Mouse (Mus musculus): ENCODE measurements around the gene Cyp3a59. TPM values are rescaled to one million over a fixed set of nuclear protein-coding genes. Genes with fewer than 3 reads are reported as not detected.
"Not testable (repeated sequence)": the region's sequence is repeated elsewhere in the genome, so short reads cannot be mapped to it uniquely, and the experiment has no call there.

Gene Cyp3a59
- not detected in 2 replicates for polyA plus RNA-seq (2014; fragmentation: Nextera tagmentation; extraction: Ambion mirVana)

GRCm38 (mm10) chr5:146078945-146079344 lies at the start of gene Cyp3a59:
Cyp3a59 (plus strand) TSS chr5:146079257.
- not testable (repeated sequence) for ATAC-seq (ENCODE audit: low read depth); H3K4me1 ChIP-seq (ENCODE audit: control insufficient read depth, insufficient read depth, low read length); H3K36me3 ChIP-seq (ENCODE audit: control insufficient read depth, insufficient read depth, low read length)

GRCm38 (mm10) chr5:146070099-146070498 lies 9.0 kb upstream of the Cyp3a59 start:
- Histone ChIP-seq H3K36me3 (ENCODE audit: control insufficient read depth, insufficient read depth, low read length) (no peaks in the 10 kb centered on the region), H3K27ac (ENCODE audit: low read depth, low read length) (no peak overlapping the region), H3K4me2 (ENCODE audit: low read depth, low read length) (no peak overlapping the region), H3K4me3 (ENCODE audit: low read depth, low read length) (no peak overlapping the region), H3K9me3 (ENCODE audit: control insufficient read depth, low read length) (peaks cover 4% of the 10 kb centered on the region), H3K9ac (replicated peaks; ENCODE audit: low read depth, low read length) (no peak overlapping the region), H3K27me3 (ENCODE audit: control insufficient read depth, insufficient read depth, low read length) (no peaks in the 10 kb centered on the region), H3K4me1 (ENCODE audit: control insufficient read depth, insufficient read depth, low read length) (no peaks in the 10 kb centered on the region)
- ATAC-seq (ENCODE audit: low read depth): no peak
- WGBS: 53% methylated on average over 1 of the region's 1 CpGs

More at GRCm38 (mm10) chr5:146078945-146079344, at the start of gene Cyp3a59:
- not testable (repeated sequence) for H3K9me3 ChIP-seq (ENCODE audit: control insufficient read depth, low read length); H3K27ac ChIP-seq (ENCODE audit: low read depth, low read length); H3K4me2 ChIP-seq (ENCODE audit: low read depth, low read length); H3K27me3 ChIP-seq (ENCODE audit: control insufficient read depth, insufficient read depth, low read length); H3K9ac ChIP-seq (replicated peaks; ENCODE audit: low read depth, low read length); H3K4me3 ChIP-seq (ENCODE audit: low read depth, low read length)

GRCm38 (mm10) chr5:146147903-146148302 lies 68.8 kb downstream of the Cyp3a59 start:
- WGBS: 53% methylated on average over 2 of the region's 2 CpGs
- H3K27me3 ChIP-seq (ENCODE audit: control insufficient read depth, insufficient read depth, low read length): no peaks in the 10 kb centered on the region
- no peak overlapping the region for H3K4me2 ChIP-seq (ENCODE audit: low read depth, low read length)
- H3K9ac ChIP-seq (replicated peaks; ENCODE audit: low read depth, low read length): no peak overlapping the region
- H3K4me3 ChIP-seq (ENCODE audit: low read depth, low read length): no peak overlapping the region
- ATAC-seq (ENCODE audit: low read depth): no peak
- H3K4me1 ChIP-seq (ENCODE audit: control insufficient read depth, insufficient read depth, low read length): no peaks in the 10 kb centered on the region
- no peak overlapping the region for H3K27ac ChIP-seq (ENCODE audit: low read depth, low read length)
- H3K9me3 ChIP-seq (ENCODE audit: control insufficient read depth, low read length): 0 out of 2 replicates have a peak, but pooled peaks cover 3% of the 10 kb centered on the region
- H3K36me3 ChIP-seq (ENCODE audit: control insufficient read depth, insufficient read depth, low read length): no peaks in the 10 kb centered on the region

DNA sequence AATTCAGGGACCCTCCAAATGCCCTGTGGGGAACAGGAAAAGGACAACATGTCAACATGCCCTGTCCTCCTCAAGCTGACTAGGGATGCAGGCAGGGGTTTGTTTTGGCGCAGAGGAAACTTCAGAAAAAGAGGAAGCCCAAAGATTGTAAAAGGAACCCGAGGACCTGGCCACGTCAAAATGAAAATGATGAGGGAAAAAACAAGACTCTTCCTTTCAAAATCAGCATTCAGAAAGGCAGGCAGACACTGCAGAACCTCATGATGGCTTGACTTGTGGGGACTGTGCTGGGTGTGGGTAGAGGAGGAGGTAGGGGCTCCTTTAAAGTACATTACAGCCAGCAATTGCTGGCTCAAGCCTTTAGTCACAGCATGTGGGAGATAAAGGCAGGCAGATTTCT lies 71.4 kb downstream of the Cyp3a59 start:
- ATAC-seq (ENCODE audit: low read depth): no peak
- H3K9me3 ChIP-seq (ENCODE audit: control insufficient read depth, low read length): 0 out of 2 replicates have a peak, but pooled peaks cover 3% of the 10 kb centered on the region
- H3K9ac ChIP-seq (replicated peaks; ENCODE audit: low read depth, low read length): no peak overlapping the region
- 82% methylated on average over 3 of the region's 3 CpGs for WGBS
- H3K4me2 ChIP-seq (ENCODE audit: low read depth, low read length): no peak overlapping the region
- no peaks in the 10 kb centered on the region for H3K36me3 ChIP-seq (ENCODE audit: control insufficient read depth, insufficient read depth, low read length)
- H3K4me1 ChIP-seq (ENCODE audit: control insufficient read depth, insufficient read depth, low read length): no peaks in the 10 kb centered on the region
- no peaks in the 10 kb centered on the region for H3K27me3 ChIP-seq (ENCODE audit: control insufficient read depth, insufficient read depth, low read length)
- no peak overlapping the region for H3K27ac ChIP-seq (ENCODE audit: low read depth, low read length)
- H3K4me3 ChIP-seq (ENCODE audit: low read depth, low read length): no peak overlapping the region

DNA sequence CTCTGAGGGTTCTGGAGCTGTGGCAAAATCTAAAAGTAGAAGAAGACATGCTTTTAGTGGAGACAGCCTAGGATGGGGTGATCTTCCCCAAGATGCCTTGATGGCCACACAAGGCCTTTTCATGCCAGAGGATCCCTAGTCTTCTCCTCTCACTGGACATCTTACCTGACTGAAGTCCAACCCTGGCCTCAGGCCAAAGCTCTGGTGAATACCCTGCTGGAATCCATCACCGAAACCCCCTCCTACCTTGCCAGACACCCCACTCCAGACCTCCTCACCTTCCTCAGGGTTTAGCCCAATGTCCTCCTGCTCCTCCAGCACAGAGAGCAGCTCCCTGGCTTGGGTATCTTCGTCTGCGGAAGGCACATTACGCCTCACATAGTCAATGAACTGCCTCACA lies 79.3 kb downstream of the Cyp3a59 start:
- H3K9me3 ChIP-seq (ENCODE audit: control insufficient read depth, low read length); H3K4me1 ChIP-seq (ENCODE audit: control insufficient read depth, insufficient read depth, low read length); H3K4me3 ChIP-seq (ENCODE audit: low read depth, low read length); ATAC-seq (ENCODE audit: low read depth); H3K36me3 ChIP-seq (ENCODE audit: control insufficient read depth, insufficient read depth, low read length); H3K27me3 ChIP-seq (ENCODE audit: control insufficient read depth, insufficient read depth, low read length); H3K9ac ChIP-seq (replicated peaks; ENCODE audit: low read depth, low read length); H3K27ac ChIP-seq (ENCODE audit: low read depth, low read length); H3K4me2 ChIP-seq (ENCODE audit: low read depth, low read length): not testable (repeated sequence)
- 92% methylated on average over 4 of the region's 4 CpGs for WGBS

GRCm38 (mm10) chr5:146160439-146160838 lies 81.4 kb downstream of the Cyp3a59 start, which contains the start of gene Gm5565:
Gm5565 (minus strand) TSS chr5:146160539.
- not testable (repeated sequence) for H3K27ac ChIP-seq (ENCODE audit: low read depth, low read length); H3K4me3 ChIP-seq (ENCODE audit: low read depth, low read length); H3K9me3 ChIP-seq (ENCODE audit: control insufficient read depth, low read length); H3K36me3 ChIP-seq (ENCODE audit: control insufficient read depth, insufficient read depth, low read length); H3K4me1 ChIP-seq (ENCODE audit: control insufficient read depth, insufficient read depth, low read length); ATAC-seq (ENCODE audit: low read depth); H3K4me2 ChIP-seq (ENCODE audit: low read depth, low read length); H3K27me3 ChIP-seq (ENCODE audit: control insufficient read depth, insufficient read depth, low read length); H3K9ac ChIP-seq (replicated peaks; ENCODE audit: low read depth, low read length)
- WGBS: 96% methylated on average over 3 of the region's 3 CpGs

Other genes with a start within 250 kb of the Cyp3a59 start
- gene Cyp3a11, start 199.3 kb upstream of the Cyp3a59 start, polyA plus RNA-seq (2014; fragmentation: Nextera tagmentation; extraction: Ambion mirVana): not detected in 2 replicates
- gene Cyp3a25, start 69.6 kb upstream of the Cyp3a59 start, polyA plus RNA-seq (2014; fragmentation: Nextera tagmentation; extraction: Ambion mirVana): not detected in 2 replicates
- gene Gm5565, start 81.3 kb downstream of the Cyp3a59 start, polyA plus RNA-seq (2014; fragmentation: Nextera tagmentation; extraction: Ambion mirVana): not detected in 2 replicates
- not detected in 2 replicates for gene Gm6309, start 91.5 kb downstream of the Cyp3a59 start, polyA plus RNA-seq (2014; fragmentation: Nextera tagmentation; extraction: Ambion mirVana)
- gene 1700001J03Rik, start 106.0 kb downstream of the Cyp3a59 start, polyA plus RNA-seq (2014; fragmentation: Nextera tagmentation; extraction: Ambion mirVana): not detected in 2 replicates
- 24.7 and 28.7 TPM in 2 replicates for gene Rnf6, start 142.3 kb downstream of the Cyp3a59 start, polyA plus RNA-seq (2014; fragmentation: Nextera tagmentation; extraction: Ambion mirVana)
- gene Cdk8, start 152.0 kb downstream of the Cyp3a59 start, polyA plus RNA-seq (2014; fragmentation: Nextera tagmentation; extraction: Ambion mirVana): 26.1 and 30.9 TPM in 2 replicates

All from neural tube, embryonic 14.5 days (tissue).